Mouse (Mus musculus): Measurements from ENCODE around the gene Cldnd1.
A peak's percentile ranks its signal among the peaks of the same experiment; 100 is the strongest.

Gene Cldnd1

DNA sequence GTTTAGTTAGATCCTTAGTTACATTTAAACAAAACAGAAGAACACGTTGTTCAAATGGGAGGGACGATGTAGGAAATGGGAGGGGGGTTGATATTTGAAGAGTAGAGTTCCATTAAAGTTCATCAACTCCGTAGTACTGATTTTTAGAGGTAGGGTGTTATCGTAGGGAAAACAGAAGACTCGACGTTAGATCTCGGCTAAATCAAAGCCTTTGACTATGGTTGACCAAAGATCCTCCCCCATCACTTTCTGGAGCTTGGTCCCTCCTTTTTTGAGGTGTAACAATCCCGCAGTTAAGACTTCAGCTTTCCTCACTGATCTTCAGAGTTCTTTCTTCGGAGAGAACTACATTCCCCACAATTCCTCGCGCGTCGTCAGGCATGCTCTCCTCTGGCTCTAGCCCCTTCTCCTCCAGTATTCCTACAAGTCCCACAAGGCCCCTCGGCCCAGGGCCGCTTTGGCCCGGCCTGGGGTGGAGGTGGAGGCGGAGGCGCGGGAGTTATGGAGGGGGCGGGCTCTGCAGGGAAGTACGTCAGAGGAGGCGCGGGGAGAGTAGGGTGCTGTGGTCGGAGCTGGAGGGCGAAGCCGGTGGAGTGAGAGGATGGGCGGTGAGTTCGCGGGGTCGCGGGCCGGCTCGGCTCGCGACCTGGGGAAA, at the start of gene Cldnd1:
TSS of gene Cldnd1 (plus strand) at position 434 of the 655 bp plus-strand sequence.
- DNase-seq: peak; percentile 92 to 99

- DNase-seq: no peak
Measured at GRCm38 (mm10) chr16:58678660-58679059, 49.0 kb upstream of the Cldnd1 start.

- no peak for DNase-seq
Measured at GRCm38 (mm10) chr16:58682046-58682445, 45.7 kb upstream of the Cldnd1 start.

- DNase-seq: no peak
Measured at GRCm38 (mm10) chr16:58682870-58683269, 44.8 kb upstream of the Cldnd1 start.

- no peak for DNase-seq
Measured at GRCm38 (mm10) chr16:58683911-58684310, 43.8 kb upstream of the Cldnd1 start.

GRCm38 (mm10) chr16:58684537-58684936, 43.2 kb upstream of the Cldnd1 start:
- DNase-seq: no peak

GRCm38 (mm10) chr16:58685548-58686537, 41.9 kb upstream of the Cldnd1 start:
- no peak for DNase-seq

DNA sequence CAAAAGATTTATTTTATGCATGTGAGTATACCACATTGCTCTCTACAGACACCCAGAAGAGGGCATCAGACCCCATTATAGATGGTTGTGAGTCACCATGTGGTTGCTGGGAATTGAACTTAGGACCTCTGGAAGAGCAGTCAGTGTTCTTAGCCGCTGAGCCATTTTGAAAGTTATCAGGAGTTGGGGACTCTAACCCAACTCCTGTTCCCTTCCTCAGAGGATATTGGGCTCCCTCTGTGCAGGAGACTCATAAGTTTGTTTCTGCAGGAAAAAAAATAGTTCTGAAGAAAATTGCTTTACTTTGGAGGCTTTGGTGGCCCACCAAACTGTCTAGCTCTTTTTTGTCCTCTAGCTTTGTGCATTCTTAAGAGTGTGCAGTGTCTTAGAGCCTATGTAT, 39.2 kb upstream of the Cldnd1 start:
- DNase-seq: no peak

GRCm38 (mm10) chr16:58689555-58690169, 38.0 kb upstream of the Cldnd1 start:
- no peak for DNase-seq

DNA sequence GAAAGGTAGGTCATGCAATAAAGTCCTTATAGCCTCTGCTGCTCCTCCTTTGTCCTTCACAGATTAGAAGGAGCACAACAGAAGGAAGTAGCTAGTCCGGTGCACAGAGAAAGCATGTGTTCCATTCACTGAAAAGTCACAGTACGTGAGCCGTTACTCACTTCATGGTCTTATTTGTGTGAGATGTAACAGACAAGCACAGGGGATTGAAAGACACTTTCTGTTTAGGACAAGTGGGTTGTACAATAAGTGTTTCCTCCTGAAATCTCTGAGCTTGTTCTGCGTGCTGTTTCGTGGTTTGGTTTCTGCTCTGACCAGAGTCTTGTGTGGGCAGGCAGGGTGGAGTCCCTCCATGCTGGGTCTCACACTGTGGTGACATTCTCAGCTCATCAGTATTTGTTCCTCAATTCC, 37.4 kb upstream of the Cldnd1 start:
- DNase-seq: no peak

- no peak for DNase-seq
Measured at GRCm38 (mm10) chr16:58694091-58694490, 33.6 kb upstream of the Cldnd1 start.

- DNase-seq: no peak
Measured at GRCm38 (mm10) chr16:58696796-58697195, 30.9 kb upstream of the Cldnd1 start.

DNA sequence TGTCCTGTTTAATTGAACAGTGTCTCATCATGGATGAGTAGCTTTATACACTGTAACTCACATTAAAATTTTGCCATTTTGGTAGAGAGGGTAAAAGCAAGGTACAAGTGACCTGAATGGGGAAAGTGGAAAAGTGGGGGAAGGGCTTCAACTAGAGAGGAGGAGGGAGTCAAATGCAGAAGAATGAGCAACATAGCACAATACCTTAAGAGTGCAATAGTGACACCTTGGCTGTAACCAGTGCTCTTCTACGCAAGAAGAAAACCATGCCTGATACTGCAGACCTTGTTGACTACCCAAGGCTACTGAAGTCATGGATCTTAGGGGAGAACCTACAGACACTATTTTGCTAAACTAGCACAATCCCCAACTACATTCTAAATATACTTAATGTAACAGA, 30.4 kb upstream of the Cldnd1 start:
- no peak for DNase-seq

DNA sequence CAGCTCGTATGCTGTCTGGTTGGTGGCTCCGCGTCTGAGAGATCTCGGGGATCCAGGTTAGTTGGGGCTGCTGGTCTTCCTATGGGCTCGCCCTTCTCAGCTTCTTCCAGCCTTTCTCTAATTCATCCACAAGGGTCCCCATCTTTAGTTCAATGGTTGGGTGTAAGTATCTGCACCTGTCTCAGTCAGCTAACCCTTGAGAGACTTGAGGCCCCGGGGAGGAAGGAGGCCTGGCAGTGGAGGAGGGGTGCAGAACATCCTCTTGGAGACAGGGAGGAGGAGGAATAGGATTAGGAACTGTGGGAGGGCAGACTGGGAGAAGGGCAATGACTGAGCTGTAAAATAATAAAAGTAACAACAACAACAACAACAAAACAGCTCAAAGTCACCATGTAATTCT, 27.5 kb upstream of the Cldnd1 start:
- DNase-seq: no peak

DNA sequence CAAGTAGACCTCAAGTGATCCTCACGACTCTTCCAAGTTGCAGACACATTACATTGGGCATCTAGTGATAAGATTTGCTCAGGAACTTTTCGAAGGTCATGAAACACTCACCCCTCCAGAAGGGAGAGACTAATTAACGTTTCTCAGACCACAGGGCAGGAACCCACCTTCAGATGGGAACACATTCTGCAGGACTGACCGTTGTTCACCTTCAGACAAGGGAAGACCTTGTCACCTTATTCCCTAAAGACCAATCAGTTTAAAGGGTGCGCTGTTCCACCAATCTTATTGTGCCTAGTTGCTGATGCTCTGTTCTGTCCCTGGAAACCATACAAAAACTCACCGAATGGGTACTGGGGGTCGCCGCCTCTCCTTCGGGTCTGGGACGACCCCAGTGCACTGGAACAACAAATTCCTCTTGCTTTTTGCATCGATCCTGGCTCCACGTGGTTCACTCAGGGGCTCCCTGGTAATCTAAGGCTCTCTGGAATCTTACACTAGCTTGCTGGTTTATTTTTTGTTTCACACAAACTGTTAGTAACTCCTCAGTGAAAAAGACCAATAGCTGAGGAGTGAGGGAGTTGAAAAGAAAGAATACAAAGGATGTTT, 26.8 kb upstream of the Cldnd1 start:
- DNase-seq: no peak

DNA sequence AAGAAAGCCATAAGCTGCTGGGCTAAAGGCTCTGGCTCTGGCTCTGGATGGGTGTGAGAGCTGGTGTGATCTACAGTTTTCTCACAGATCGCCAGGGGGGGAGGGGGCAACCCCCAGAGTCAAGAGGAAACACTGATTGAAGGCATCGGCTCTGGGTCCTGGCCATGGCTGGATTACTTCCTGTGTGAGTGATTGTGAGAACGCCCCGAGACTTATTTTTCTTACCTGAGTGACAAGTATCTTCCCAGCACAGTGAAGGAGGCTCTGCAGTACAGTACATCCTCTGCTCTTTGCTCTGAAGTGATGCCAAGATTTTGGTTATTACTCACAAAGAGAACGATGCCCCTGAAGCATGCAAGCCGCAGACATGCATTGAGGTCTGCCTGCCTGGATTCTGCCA, 25.9 kb upstream of the Cldnd1 start:
- DNase-seq: no peak

GRCm38 (mm10) chr16:58702329-58702932, 25.3 kb upstream of the Cldnd1 start:
- DNase-seq: no peak

- no peak for DNase-seq
Measured at GRCm38 (mm10) chr16:58703382-58704124, 24.2 kb upstream of the Cldnd1 start.

DNA sequence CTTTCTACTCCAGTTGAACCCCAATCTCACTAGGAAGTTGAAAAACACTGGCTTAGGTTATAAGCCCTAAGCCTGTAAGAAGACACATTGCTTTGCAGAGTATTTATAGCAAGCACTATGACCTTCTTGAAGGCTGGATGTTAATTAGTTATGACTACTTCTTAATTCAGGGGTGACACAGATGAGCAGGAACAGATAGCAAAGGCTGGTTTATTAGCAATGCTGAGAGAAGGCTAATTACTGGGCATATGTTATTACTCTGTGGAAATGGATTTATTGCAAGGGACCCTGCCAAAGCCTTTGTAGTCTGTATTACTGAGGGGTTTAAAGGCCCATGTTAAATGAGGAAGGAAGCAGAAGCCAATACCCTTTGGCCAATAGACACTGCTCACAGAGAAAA, 22.7 kb upstream of the Cldnd1 start:
- DNase-seq: no peak

DNA sequence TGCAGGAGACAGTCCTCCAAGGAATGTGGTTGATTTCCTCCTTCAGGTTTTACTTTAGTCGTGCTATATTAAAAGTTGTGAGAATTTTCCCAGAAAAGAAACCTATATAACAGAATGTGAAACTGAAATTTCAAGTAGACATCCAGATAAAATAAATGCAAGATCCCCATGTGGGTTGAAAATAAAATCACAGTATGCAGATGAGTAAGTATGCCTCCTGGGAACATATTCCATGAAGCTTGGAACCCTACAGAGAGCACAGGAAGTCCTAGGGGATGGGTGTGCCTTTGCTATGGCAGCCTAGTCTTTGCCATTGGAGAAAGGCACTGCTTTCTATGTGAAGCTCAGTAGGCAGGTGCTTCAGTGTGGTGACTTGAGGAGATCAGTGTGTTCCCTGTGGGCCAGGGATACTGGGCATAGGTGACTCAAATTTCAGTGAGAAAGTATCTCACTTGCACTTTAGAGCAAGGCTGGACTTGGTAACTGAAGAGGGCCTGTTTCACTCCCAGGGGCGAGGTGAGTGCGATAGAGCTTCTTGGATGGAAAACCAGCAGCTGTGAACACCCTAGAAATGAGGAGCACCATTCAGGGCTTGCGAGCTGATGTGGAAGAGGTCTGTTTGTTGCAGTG, 20.3 kb upstream of the Cldnd1 start:
- DNase-seq: no peak
